Mouse (Mus musculus) liver, embryonic 16.5 days (tissue): ENCODE results near the gene Olfr147. TPM values are rescaled to one million over a fixed set of nuclear protein-coding genes. Genes with fewer than 3 reads are reported as not detected.

Experiments
- polyA plus RNA-seq: library from polyadenylated mRNA; unstranded; fragments of >200 nt; fragmentation: Nextera tagmentation; extraction: Ambion mirVana; gene quantifications from 2 replicates; pipeline ENCODE4 v1.2.1, GENCODE M21; 2015

The Olfr147 gene
- polyA plus RNA-seq, 1 experiment from 2014 or later, result not detected

Other genes starting within 250 kb of the Olfr147 start
- not detected in 2 replicates for gene Olfr891, start 220.9 kb upstream of the Olfr147 start, polyA plus RNA-seq
- not detected in 2 replicates for gene Olfr893, start 193.3 kb upstream of the Olfr147 start, polyA plus RNA-seq
- gene Olfr894, start 183.6 kb upstream of the Olfr147 start, polyA plus RNA-seq, result not detected in 2 replicates
- not detected in 2 replicates for gene Olfr143, start 148.9 kb upstream of the Olfr147 start, polyA plus RNA-seq
- not detected in 2 replicates for gene Olfr895, start 133.8 kb upstream of the Olfr147 start, polyA plus RNA-seq
- not detected in 2 replicates for gene Olfr896-ps1, start 110.6 kb upstream of the Olfr147 start, polyA plus RNA-seq
- not detected in 2 replicates for gene Olfr25, start 72.6 kb upstream of the Olfr147 start, polyA plus RNA-seq
- not detected in 2 replicates for gene Olfr898, start 53.3 kb upstream of the Olfr147 start, polyA plus RNA-seq
- gene Olfr250, start 34.8 kb upstream of the Olfr147 start, polyA plus RNA-seq, result not detected in 2 replicates
- not detected in 2 replicates for gene Olfr251, start 24.6 kb upstream of the Olfr147 start, polyA plus RNA-seq
- not detected in 2 replicates for gene Olfr901, start 27.8 kb downstream of the Olfr147 start, polyA plus RNA-seq
- gene Olfr902, start 46.0 kb downstream of the Olfr147 start, polyA plus RNA-seq, result not detected in 2 replicates
- not detected in 2 replicates for gene Olfr904, start 61.4 kb downstream of the Olfr147 start, polyA plus RNA-seq
- not detected in 2 replicates for gene Olfr905, start 69.4 kb downstream of the Olfr147 start, polyA plus RNA-seq
- not detected in 2 replicates for gene Olfr906, start 85.4 kb downstream of the Olfr147 start, polyA plus RNA-seq
- not detected in 2 replicates for gene Olfr907, start 94.1 kb downstream of the Olfr147 start, polyA plus RNA-seq
- gene Olfr911-ps1, start 119.9 kb downstream of the Olfr147 start, polyA plus RNA-seq, result not detected in 2 replicates
- not detected in 2 replicates for gene Olfr910, start 136.2 kb downstream of the Olfr147 start, polyA plus RNA-seq
- gene Olfr912, start 178.5 kb downstream of the Olfr147 start, polyA plus RNA-seq, result not detected in 2 replicates
- not detected in 2 replicates for gene Olfr913, start 191.1 kb downstream of the Olfr147 start, polyA plus RNA-seq
- gene Olfr914, start 203.4 kb downstream of the Olfr147 start, polyA plus RNA-seq, result not detected in 2 replicates